Mouse (Mus musculus): Measurements from ENCODE around the gene Anks1b. TPM values are rescaled to one million over a fixed set of nuclear protein-coding genes. Genes with fewer than 3 reads are reported as not detected.

The Anks1b gene
- polyA plus RNA-seq, 1 experiment from 2014 or later = 0.71 TPM

DNA sequence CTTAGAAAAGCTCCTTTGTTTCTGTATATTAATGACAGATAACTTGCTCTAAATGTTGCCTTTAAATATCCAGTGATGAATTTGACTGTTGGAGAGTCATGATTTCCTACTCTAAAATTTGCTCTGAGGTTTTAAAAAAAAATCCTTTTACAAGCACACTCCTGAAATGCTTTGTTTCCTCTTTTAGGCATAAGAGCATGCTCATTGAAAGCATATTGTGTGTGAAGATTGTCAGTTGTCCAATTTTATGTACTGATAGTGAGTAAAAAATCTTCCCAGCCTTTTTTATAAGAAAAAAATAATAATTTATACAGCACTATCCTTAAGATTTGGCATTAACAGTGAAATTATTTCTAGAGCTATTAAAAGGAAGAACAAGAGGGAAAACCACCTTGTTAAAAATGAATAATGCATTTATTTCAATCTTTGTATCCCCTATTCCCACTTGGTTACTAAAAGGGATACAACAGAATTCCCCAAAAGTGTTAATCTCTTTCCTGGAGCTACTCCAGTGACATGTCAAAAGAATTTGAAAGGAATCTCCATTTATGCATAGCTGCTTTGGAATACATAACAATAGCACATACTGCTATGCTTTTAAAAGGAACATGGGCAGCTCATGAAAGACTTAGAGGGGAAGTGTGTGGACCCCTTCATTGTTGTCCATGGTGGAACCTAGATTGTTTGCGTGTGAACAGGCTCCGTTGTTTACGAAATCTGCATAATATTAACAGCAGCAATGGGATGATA lies 130.8 kb downstream of the Anks1b start:
- no peaks in the 10 kb centered on the region for H3K4me1 ChIP-seq (ENCODE audit: control insufficient read depth, insufficient read depth, low read length)
- no peak overlapping the region for H3K4me3 ChIP-seq (ENCODE audit: low read length)
- H3K36me3 ChIP-seq (ENCODE audit: control insufficient read depth, insufficient read depth, low read length) = no peaks in the 10 kb centered on the region
- 90% methylated on average over 3 of the region's 3 CpGs for WGBS
- H3K27ac ChIP-seq (ENCODE audit: low read length) = no peak overlapping the region
- no peaks in the 10 kb centered on the region for H3K9me3 ChIP-seq (ENCODE audit: control insufficient read depth, low read length)
- H3K4me2 ChIP-seq (ENCODE audit: low read depth, low read length) = no peak overlapping the region
- no peak for ATAC-seq
- no peak overlapping the region for H3K9ac ChIP-seq (ENCODE audit: low read depth, low read length)
- no peaks in the 10 kb centered on the region for H3K27me3 ChIP-seq (replicated peaks; ENCODE audit: control insufficient read depth, insufficient read depth, low read length)

DNA sequence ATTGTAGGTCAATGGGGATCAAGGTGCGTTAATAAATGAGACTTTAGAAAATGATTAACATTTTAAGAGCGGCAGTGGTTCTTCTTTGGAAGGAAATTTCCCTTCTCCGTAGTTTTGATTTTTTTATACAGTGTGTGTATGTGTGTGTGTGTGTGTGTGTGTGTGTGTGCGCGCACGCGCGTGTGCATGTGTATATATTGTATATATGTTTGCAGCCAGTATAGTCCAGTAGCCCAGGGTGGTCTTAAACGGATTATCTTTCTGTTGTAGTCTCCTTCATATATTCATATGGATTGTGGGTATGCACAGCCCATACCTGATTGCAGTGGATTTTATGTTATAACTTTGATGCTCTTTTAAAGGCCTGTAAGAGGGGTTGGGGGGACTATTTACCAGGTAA lies 131.6 kb downstream of the Anks1b start:
- no peak overlapping the region for H3K4me2 ChIP-seq (ENCODE audit: low read depth, low read length)
- H3K36me3 ChIP-seq (ENCODE audit: control insufficient read depth, insufficient read depth, low read length) = no peaks in the 10 kb centered on the region
- H3K9me3 ChIP-seq (ENCODE audit: control insufficient read depth, low read length) = no peaks in the 10 kb centered on the region
- WGBS = 85% methylated on average over 9 of the region's 9 CpGs
- no peaks in the 10 kb centered on the region for H3K27me3 ChIP-seq (replicated peaks; ENCODE audit: control insufficient read depth, insufficient read depth, low read length)
- no peaks in the 10 kb centered on the region for H3K4me1 ChIP-seq (ENCODE audit: control insufficient read depth, insufficient read depth, low read length)
- no peak overlapping the region for H3K4me3 ChIP-seq (ENCODE audit: low read length)
- no peak overlapping the region for H3K9ac ChIP-seq (ENCODE audit: low read depth, low read length)
- no peak overlapping the region for H3K27ac ChIP-seq (ENCODE audit: low read length)
- ATAC-seq = no peak

DNA sequence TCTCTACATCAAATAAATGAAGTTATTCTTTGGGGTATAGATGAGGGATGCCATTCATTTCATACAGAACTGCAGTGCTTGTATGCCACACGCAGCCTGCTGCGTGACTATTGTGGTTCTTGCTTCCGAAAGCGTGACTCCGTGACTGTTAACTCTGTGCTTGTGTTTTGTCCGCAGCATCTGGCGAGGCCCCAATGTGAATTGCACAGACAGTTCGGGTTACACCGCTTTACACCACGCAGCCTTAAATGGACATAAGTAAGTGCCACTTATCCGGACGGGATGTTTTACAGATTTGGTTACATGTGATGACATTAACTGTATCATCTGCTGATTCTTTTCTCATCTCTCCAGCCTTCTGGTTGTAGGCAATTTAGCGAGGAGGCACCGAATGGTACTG lies 159.7 kb downstream of the Anks1b start:
- ATAC-seq = no peak
- H3K9me3 ChIP-seq (ENCODE audit: control insufficient read depth, low read length) = no peaks in the 10 kb centered on the region
- no peak overlapping the region for H3K9ac ChIP-seq (ENCODE audit: low read depth, low read length)
- H3K27me3 ChIP-seq (replicated peaks; ENCODE audit: control insufficient read depth, insufficient read depth, low read length) = no peaks in the 10 kb centered on the region
- no peaks in the 10 kb centered on the region for H3K4me1 ChIP-seq (ENCODE audit: control insufficient read depth, insufficient read depth, low read length)
- H3K36me3 ChIP-seq (ENCODE audit: control insufficient read depth, insufficient read depth, low read length) = no peaks in the 10 kb centered on the region
- H3K4me2 ChIP-seq (ENCODE audit: low read depth, low read length) = no peak overlapping the region
- no peak overlapping the region for H3K4me3 ChIP-seq (ENCODE audit: low read length)
- no peak overlapping the region for H3K27ac ChIP-seq (ENCODE audit: low read length)
- 73% methylated on average over 14 of the region's 14 CpGs for WGBS

DNA sequence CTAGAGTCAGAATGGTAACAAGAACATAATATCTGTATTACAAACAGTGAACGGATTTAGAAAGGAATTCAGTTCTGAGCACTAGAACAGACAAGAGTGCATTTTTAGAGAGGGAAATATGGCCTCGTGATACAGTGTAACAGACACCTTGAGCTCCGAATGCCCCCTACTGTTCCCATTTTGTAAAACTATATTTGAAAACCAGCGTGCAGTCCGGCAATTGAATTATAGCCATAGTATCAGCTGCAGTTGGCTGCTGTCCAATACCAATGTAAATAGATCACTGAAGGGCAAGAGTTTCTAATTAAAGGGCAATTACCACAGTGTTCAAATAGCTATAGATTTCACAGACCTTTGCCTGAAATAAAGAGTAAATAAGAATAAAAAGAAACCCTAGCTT lies 170.0 kb downstream of the Anks1b start:
- H3K4me3 ChIP-seq (ENCODE audit: low read length) = no peak overlapping the region
- H3K9ac ChIP-seq (ENCODE audit: low read depth, low read length) = no peak overlapping the region
- 12% methylated on average over 5 of the region's 5 CpGs for WGBS
- H3K27ac ChIP-seq (ENCODE audit: low read length) = no peak overlapping the region
- H3K9me3 ChIP-seq (ENCODE audit: control insufficient read depth, low read length) = no peaks in the 10 kb centered on the region
- no peaks in the 10 kb centered on the region for H3K27me3 ChIP-seq (replicated peaks; ENCODE audit: control insufficient read depth, insufficient read depth, low read length)
- no peak overlapping the region for H3K4me2 ChIP-seq (ENCODE audit: low read depth, low read length)
- peak; percentile 52; the same call in 1 of the 2 replicates for ATAC-seq
- H3K4me1 ChIP-seq (ENCODE audit: control insufficient read depth, insufficient read depth, low read length) = no peaks in the 10 kb centered on the region
- H3K36me3 ChIP-seq (ENCODE audit: control insufficient read depth, insufficient read depth, low read length) = no peaks in the 10 kb centered on the region

DNA sequence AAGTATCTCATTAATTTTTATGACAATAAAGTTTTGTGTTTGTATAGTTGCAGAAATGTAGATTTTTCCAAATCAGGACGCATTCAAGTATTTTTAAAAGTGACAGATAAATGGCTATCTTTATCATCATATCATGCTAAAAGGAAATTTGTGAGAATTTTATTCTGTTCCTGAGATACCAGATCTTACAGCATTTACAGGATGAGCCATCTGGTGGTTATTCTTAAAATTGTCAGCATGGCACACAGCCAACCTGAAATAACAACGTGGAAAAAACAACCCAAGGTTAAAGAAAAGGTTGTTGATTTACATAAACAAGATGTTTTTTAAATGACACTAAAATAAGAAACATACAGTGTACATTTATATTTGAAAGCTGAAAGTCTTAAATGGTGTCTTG lies 170.5 kb downstream of the Anks1b start:
- Histone ChIP-seq H3K4me1 (ENCODE audit: control insufficient read depth, insufficient read depth, low read length) (no peaks in the 10 kb centered on the region), H3K9me3 (ENCODE audit: control insufficient read depth, low read length) (no peaks in the 10 kb centered on the region), H3K27ac (ENCODE audit: low read length) (no peak overlapping the region), H3K4me2 (ENCODE audit: low read depth, low read length) (no peak overlapping the region), H3K27me3 (replicated peaks; ENCODE audit: control insufficient read depth, insufficient read depth, low read length) (no peaks in the 10 kb centered on the region), H3K36me3 (ENCODE audit: control insufficient read depth, insufficient read depth, low read length) (no peaks in the 10 kb centered on the region), H3K4me3 (ENCODE audit: low read length) (no peak overlapping the region), H3K9ac (ENCODE audit: low read depth, low read length) (no peak overlapping the region)
- WGBS = 44% methylated on average over 2 of the region's 2 CpGs
- ATAC-seq = no peak

DNA sequence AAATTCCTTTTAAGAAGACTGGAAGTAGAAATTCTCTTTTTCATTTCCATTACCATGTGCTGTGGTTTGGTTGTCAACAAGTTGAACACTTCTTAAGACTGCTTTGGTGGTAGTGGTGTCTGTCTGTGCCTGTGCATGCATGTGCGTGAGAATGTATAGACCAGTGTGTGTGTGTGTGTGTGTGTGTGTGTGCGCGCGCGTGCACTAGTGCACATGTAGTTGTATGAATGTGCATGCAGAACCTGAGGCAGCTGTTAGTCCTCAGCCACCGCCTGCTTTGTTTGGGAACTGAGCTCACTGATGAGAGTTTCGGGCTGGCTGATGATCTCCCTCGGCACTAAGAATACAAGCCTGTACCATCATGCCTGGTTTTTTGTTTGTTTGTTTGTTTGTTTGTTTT lies 170.9 kb downstream of the Anks1b start:
- no peaks in the 10 kb centered on the region for H3K36me3 ChIP-seq (ENCODE audit: control insufficient read depth, insufficient read depth, low read length)
- no peak overlapping the region for H3K27ac ChIP-seq (ENCODE audit: low read length)
- H3K4me1 ChIP-seq (ENCODE audit: control insufficient read depth, insufficient read depth, low read length) = no peaks in the 10 kb centered on the region
- ATAC-seq = no peak
- H3K27me3 ChIP-seq (replicated peaks; ENCODE audit: control insufficient read depth, insufficient read depth, low read length) = no peaks in the 10 kb centered on the region
- H3K9ac ChIP-seq (ENCODE audit: low read depth, low read length) = no peak overlapping the region
- H3K4me3 ChIP-seq (ENCODE audit: low read length) = no peak overlapping the region
- WGBS = 83% methylated on average over 8 of the region's 8 CpGs
- H3K4me2 ChIP-seq (ENCODE audit: low read depth, low read length) = no peak overlapping the region
- no peaks in the 10 kb centered on the region for H3K9me3 ChIP-seq (ENCODE audit: control insufficient read depth, low read length)

DNA sequence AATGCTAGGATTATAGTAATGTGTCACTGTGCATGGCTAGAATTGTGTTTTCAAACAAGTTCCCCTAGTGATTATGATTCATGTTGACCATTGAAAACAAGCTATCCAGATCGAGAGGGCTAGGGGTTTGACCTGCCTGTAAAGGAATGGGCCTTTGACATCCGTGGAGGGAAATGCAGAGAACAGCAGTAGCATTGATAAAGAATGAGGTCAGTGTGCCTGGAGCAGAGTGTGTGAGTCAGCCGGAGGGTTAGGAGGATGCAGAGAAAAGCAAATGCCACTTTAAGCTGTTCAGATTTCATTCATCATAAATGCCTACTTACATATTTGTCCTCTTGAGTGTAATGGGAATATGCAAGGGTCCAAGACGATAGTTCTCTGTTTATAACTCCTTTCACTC lies 195.3 kb downstream of the Anks1b start:
- Histone ChIP-seq H3K27ac (ENCODE audit: low read length) (no peak overlapping the region), H3K9me3 (ENCODE audit: control insufficient read depth, low read length) (no peaks in the 10 kb centered on the region), H3K4me1 (ENCODE audit: control insufficient read depth, insufficient read depth, low read length) (no peaks in the 10 kb centered on the region), H3K36me3 (ENCODE audit: control insufficient read depth, insufficient read depth, low read length) (no peaks in the 10 kb centered on the region), H3K4me2 (ENCODE audit: low read depth, low read length) (no peak overlapping the region), H3K27me3 (replicated peaks; ENCODE audit: control insufficient read depth, insufficient read depth, low read length) (no peaks in the 10 kb centered on the region), H3K4me3 (ENCODE audit: low read length) (no peak overlapping the region), H3K9ac (ENCODE audit: low read depth, low read length) (no peak overlapping the region)
- ATAC-seq = no peak
- WGBS = 67% methylated on average over 4 of the region's 4 CpGs

DNA sequence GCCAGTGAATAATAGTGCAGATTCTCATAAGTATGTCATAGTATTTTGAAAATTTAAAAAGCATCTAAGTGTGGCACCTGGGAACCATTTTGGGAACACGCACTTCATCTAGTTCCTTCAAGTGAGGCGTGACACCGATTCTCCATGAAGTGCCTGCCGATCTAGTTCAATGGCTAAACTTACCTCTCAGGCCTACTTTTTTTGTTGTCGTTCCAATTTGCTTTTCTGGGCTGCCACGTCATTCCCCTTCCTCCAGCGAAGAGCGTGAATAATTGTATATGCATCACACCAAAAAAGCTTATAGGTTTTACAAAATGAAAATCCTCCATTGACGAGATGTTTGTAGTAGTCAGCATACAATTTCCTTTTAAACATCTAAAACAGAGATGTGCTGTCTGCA lies 204.6 kb downstream of the Anks1b start:
- Histone ChIP-seq H3K4me2 (ENCODE audit: low read depth, low read length) (no peak overlapping the region), H3K4me1 (ENCODE audit: control insufficient read depth, insufficient read depth, low read length) (no peaks in the 10 kb centered on the region), H3K27me3 (replicated peaks; ENCODE audit: control insufficient read depth, insufficient read depth, low read length) (no peaks in the 10 kb centered on the region), H3K36me3 (ENCODE audit: control insufficient read depth, insufficient read depth, low read length) (no peaks in the 10 kb centered on the region), H3K9ac (ENCODE audit: low read depth, low read length) (no peak overlapping the region), H3K27ac (ENCODE audit: low read length) (no peak overlapping the region), H3K4me3 (ENCODE audit: low read length) (no peak overlapping the region), H3K9me3 (ENCODE audit: control insufficient read depth, low read length) (no peaks in the 10 kb centered on the region)
- 86% methylated on average over 9 of the region's 9 CpGs for WGBS
- no peak for ATAC-seq

DNA sequence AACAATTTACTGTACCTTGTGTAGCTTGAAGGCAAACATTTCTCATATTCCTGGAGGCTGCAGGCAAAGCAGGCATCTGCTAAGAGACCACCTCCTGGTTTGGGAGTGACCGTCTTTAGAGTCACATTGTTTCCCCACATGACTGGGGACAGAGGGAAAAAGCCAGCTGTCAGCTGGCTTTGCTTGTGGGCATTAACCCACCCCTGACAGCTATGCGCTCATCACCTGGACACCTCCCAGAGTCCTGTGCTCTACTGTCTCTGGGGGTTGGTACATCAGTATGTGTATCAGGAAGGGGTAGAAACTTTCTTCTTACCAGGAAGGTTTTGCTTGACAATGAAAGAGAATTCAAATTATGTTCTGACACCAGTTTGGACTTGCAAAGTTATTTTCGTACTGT lies 207.8 kb downstream of the Anks1b start:
- no peak for ATAC-seq
- Histone ChIP-seq H3K4me3 (ENCODE audit: low read length) (no peak overlapping the region), H3K36me3 (ENCODE audit: control insufficient read depth, insufficient read depth, low read length) (no peaks in the 10 kb centered on the region), H3K4me1 (ENCODE audit: control insufficient read depth, insufficient read depth, low read length) (no peaks in the 10 kb centered on the region), H3K9ac (ENCODE audit: low read depth, low read length) (no peak overlapping the region), H3K27ac (ENCODE audit: low read length) (no peak overlapping the region), H3K27me3 (replicated peaks; ENCODE audit: control insufficient read depth, insufficient read depth, low read length) (no peaks in the 10 kb centered on the region), H3K4me2 (ENCODE audit: low read depth, low read length) (no peak overlapping the region), H3K9me3 (ENCODE audit: control insufficient read depth, low read length) (no peaks in the 10 kb centered on the region)
- WGBS = 49% methylated on average over 3 of the region's 3 CpGs

DNA sequence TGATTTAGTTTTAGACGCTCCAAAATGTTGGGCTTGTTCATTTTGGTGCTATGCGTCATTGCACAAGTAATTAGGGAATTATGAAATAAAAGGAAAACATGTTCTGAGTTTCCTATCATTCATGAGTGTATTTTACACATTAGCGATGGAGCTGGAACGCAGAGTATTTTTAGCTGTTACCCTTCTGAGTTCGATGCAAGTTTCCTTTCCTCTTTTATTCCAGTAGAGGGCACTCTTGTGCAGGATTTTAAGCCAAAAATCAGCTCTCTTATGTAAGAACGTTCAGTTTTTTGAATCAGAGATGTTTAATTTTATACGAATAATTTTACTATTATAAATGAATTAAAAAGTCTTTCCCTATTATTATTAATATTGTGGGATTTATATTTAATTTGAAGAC lies 208.3 kb downstream of the Anks1b start:
- Histone ChIP-seq H3K36me3 (ENCODE audit: control insufficient read depth, insufficient read depth, low read length) (no peaks in the 10 kb centered on the region), H3K9ac (ENCODE audit: low read depth, low read length) (no peak overlapping the region), H3K27me3 (replicated peaks; ENCODE audit: control insufficient read depth, insufficient read depth, low read length) (no peaks in the 10 kb centered on the region), H3K4me1 (ENCODE audit: control insufficient read depth, insufficient read depth, low read length) (no peaks in the 10 kb centered on the region), H3K27ac (ENCODE audit: low read length) (no peak overlapping the region), H3K4me2 (ENCODE audit: low read depth, low read length) (no peak overlapping the region), H3K4me3 (ENCODE audit: low read length) (no peak overlapping the region), H3K9me3 (ENCODE audit: control insufficient read depth, low read length) (no peaks in the 10 kb centered on the region)
- ATAC-seq = no peak
- 19% methylated on average over 7 of the region's 7 CpGs for WGBS
